Mouse (Mus musculus): ENCODE results near the gene Megf9. TPM values are rescaled to one million over a fixed set of nuclear protein-coding genes. Genes with fewer than 3 reads are reported as not detected.

The Megf9 gene
- polyA plus RNA-seq, 2 experiments = 1.8 to 3.3 TPM

DNA sequence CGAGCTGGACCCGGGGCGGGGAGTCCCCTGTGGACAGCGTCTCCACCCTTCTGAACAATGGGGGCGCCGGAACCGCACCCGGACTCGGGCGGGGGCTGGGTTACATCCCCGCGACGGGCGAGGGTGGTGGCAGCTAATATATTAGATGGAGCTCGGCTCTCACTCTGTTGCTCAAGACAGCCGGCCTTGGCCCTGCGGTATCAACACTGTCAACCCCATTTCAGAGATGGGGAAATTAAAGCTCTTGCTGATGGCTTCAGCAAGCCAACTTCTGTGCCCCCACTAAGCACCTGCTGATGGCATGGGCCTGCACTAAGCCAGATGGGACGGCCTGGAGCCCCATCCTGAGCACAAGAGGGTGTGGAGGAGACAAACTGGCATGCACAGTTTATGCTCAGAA is 494 bp upstream of the Megf9 start:
- H3K27ac ChIP-seq = peak overlapping the region; percentile 24; the same call in 1 of the 2 replicates
- H3K9ac ChIP-seq (replicated peaks) = peak overlapping the region; percentile 86
- peak; percentile 53 for ATAC-seq (ENCODE audit: insufficient read depth)
- peak overlapping the region; percentile 91 for H3K4me2 ChIP-seq (ENCODE audit: low read depth)
- H3K4me3 ChIP-seq (ENCODE audit: insufficient read depth in 1 of 2, low read depth in 2 of 2, low read length in 2 of 2) = peak overlapping the region; percentile 70 to 87
- no peaks in the 10 kb centered on the region for H3K36me3 ChIP-seq (replicated peaks; ENCODE audit: control insufficient read depth, insufficient read depth, low read depth)
- under 1% methylated on average over 18 of the region's 18 CpGs for WGBS (ENCODE audit: insufficient replicate concordance)
- peaks cover 5 to 13% of the 10 kb centered on the region in 2 experiments for H3K4me1 ChIP-seq (replicated peaks; ENCODE audit: control insufficient read depth in 2 of 2, insufficient read depth in 2 of 2, low read length in 1 of 2)
- TF ChIP-seq EP300 (IDR thresholded peaks at IDR 0.05; ENCODE audit: low read depth) (no peak), CTCF (IDR thresholded peaks at IDR 0.05; ENCODE audit: low read depth) (no peak)
- H3K9me3 ChIP-seq (ENCODE audit: control insufficient read depth, low read length) = no peaks in the 10 kb centered on the region
- no peaks in the 10 kb centered on the region for H3K27me3 ChIP-seq (ENCODE audit: control insufficient read depth, insufficient read depth, low read length)
- no peak for DNase-seq (ENCODE audit: low read depth in 3 of 3, low spot score in 3 of 3)

DNA sequence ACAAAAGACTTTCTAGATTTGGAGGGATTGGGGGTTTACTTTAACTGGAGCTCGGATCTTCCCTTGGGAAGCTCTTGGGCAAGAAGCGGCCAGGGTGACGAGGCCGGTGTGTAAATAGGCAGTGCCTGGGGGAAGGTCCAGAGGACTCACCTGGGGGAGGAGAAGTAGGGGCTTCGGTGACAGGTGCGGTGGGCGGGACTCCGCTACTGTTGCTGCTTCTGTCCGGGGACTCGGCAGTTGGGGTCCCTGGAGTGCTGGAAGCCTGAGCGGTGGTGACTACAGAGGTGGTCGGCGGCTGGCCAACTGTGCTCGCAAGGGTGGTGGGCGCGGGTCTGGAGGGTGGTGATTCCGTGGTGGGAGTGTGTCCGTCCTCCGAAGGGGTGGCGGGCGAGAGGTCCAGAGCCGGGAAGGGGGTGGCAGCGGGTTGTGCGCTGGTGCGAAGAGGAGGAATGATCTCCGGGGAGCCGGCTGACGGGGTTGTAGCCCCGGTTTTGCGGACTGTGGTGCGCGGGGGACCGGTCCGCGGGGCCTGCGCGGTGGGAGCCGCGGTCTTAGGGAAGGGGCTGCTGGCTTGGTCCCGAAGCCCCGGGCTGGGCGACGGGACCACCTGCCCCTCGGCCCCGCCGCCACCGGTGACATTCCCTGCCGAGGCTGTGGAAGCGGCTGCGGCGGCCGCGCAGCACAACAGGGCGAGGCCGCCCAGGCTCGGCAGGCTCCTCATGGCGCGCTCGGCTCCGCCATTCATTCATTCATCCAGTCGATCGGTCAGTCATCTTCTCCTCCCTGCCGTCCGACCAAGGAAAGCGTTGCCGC is 511 bp downstream of the Megf9 start:
- WGBS (ENCODE audit: insufficient replicate concordance) = under 1% methylated on average over 57 of the region's 66 CpGs
- H3K9me3 ChIP-seq (ENCODE audit: control insufficient read depth, low read length) = no peaks in the 10 kb centered on the region
- H3K4me3 ChIP-seq (ENCODE audit: insufficient read depth in 1 of 2, low read depth in 2 of 2, low read length in 2 of 2) = peak overlapping the region; percentile 74 to 87
- TF ChIP-seq CTCF (IDR thresholded peaks at IDR 0.05; ENCODE audit: low read depth) (no peak), EP300 (IDR thresholded peaks at IDR 0.05; ENCODE audit: low read depth) (no peak)
- peak overlapping the region; percentile 91 for H3K4me2 ChIP-seq (ENCODE audit: low read depth)
- H3K36me3 ChIP-seq (replicated peaks; ENCODE audit: control insufficient read depth, insufficient read depth, low read depth) = no peaks in the 10 kb centered on the region
- peak; percentile 37 for ATAC-seq (ENCODE audit: insufficient read depth)
- H3K9ac ChIP-seq (replicated peaks) = peak overlapping the region; percentile 86
- no peak for DNase-seq (ENCODE audit: low read depth in 3 of 3, low spot score in 3 of 3)
- peaks cover 5 to 13% of the 10 kb centered on the region in 2 experiments for H3K4me1 ChIP-seq (replicated peaks; ENCODE audit: control insufficient read depth in 2 of 2, insufficient read depth in 2 of 2, low read length in 1 of 2)
- H3K27ac ChIP-seq = peak overlapping the region; percentile 12; the same call in 1 of the 2 replicates
- no peaks in the 10 kb centered on the region for H3K27me3 ChIP-seq (ENCODE audit: control insufficient read depth, insufficient read depth, low read length)

DNA sequence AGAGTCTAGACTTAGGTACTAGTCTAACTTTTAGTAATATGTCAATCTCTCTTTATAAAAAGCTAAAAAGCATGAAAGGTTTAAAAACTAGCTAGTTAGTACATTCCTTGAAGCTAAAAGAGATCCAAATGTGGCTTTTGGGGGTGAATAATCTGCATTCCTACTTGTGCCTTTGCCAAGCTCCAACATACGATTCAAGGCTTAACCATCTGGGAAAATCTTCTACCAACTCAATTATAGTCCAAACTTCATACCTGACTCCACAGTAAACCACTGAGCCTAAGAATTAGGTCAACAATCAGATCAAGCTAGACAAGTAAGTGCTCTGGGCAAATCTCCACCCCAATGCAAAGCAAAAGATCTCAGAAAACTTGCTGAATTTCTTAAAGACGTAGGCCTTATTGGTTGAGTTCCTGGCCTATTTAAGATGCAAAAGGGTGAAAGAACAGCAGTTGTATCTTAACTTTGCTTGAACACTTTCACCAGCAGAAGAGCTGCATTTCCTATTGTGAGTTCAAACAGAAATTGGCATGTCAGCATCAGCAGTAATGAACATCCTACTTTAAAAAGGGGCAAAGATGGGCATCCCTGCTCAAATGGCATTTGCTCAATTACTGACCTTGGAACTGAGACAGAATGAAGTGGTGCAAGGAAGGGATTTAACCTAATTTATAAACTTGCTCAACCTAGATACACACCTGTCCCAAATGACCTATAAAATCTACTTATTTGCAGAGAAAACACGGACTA is 1.6 kb downstream of the Megf9 start:
- Histone ChIP-seq H3K4me1 (replicated peaks; ENCODE audit: control insufficient read depth in 2 of 2, insufficient read depth in 2 of 2, low read length in 1 of 2) (peaks cover 10 to 20% of the 10 kb centered on the region in 2 experiments), H3K27ac (no peak overlapping the region), H3K27me3 (ENCODE audit: control insufficient read depth, insufficient read depth, low read length) (no peaks in the 10 kb centered on the region), H3K4me2 (ENCODE audit: low read depth) (peak overlapping the region; percentile 91), H3K4me3 (ENCODE audit: insufficient read depth in 1 of 2, low read depth in 2 of 2, low read length in 2 of 2) (peak overlapping the region; percentile 74 to 87; a peak in 3 of 4 replicates), H3K36me3 (replicated peaks; ENCODE audit: control insufficient read depth, insufficient read depth, low read depth) (no peaks in the 10 kb centered on the region), H3K9ac (replicated peaks) (0 out of 2 replicates have a peak overlapping the region, but pooled peaks have one; percentile 7), H3K9me3 (ENCODE audit: control insufficient read depth, low read length) (no peaks in the 10 kb centered on the region)
- no peak for ATAC-seq (ENCODE audit: insufficient read depth)
- TF ChIP-seq EP300 (IDR thresholded peaks at IDR 0.05; ENCODE audit: low read depth) (no peak), CTCF (IDR thresholded peaks at IDR 0.05; ENCODE audit: low read depth) (no peak)
- WGBS (ENCODE audit: insufficient replicate concordance) = 72% methylated on average over 3 of the region's 3 CpGs
- no peak for DNase-seq (ENCODE audit: low read depth in 3 of 3, low spot score in 3 of 3)

DNA sequence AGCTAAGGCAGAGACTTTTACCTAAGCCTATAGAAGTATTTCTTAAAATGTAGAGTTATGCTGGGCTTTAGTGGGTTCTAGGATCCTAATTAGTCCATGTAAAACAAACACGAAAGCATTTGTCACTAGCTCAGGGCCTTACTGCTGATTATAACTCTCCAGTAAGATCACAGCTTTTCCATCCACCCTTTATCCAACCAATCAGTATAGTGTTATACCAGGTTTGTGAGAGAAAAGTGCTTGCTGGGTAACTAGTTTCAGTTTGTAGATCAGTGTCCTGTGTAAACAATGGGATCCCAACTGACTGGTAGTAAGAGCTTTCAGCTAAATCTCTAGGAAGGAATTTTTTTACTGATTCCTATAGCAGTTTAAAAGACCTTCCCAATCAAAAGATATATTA is 3.8 kb downstream of the Megf9 start:
- DNase-seq (ENCODE audit: low read depth in 3 of 3, low spot score in 3 of 3) = no peak
- TF ChIP-seq CTCF (IDR thresholded peaks at IDR 0.05; ENCODE audit: low read depth) (no peak), EP300 (IDR thresholded peaks at IDR 0.05; ENCODE audit: low read depth) (no peak)

DNA sequence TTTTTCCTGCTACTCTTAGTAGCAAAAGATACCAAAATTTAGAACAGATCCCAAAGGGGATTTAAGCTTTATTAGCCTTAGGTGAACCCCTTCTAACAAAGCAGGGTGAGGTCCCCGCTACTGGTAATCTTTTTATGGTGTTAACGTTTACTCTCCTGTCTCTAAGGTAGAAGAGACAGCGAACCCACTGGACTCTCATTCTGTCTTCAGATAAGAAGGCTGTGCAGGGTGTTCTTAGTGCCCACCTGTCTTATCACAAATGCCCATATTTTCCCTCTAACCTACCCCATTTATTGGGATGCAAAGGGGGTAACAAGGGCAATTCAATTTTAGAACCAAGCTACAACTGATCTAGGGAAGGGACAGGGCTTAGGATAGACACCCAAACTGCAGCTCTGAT is 6.2 kb downstream of the Megf9 start:
- TF ChIP-seq EP300 (IDR thresholded peaks at IDR 0.05; ENCODE audit: low read depth) (no peak), CTCF (IDR thresholded peaks at IDR 0.05; ENCODE audit: low read depth) (no peak)
- H3K9ac ChIP-seq (replicated peaks) = no peak overlapping the region; the same call in 1 of the 2 replicates

More for the DNA sequence above, 3.8 kb downstream of the Megf9 start:
- 67% methylated on average over 1 of the region's 1 CpGs for WGBS (ENCODE audit: insufficient replicate concordance)
- no peak for ATAC-seq (ENCODE audit: insufficient read depth)
- Histone ChIP-seq H3K36me3 (replicated peaks; ENCODE audit: control insufficient read depth, insufficient read depth, low read depth) (no peaks in the 10 kb centered on the region), H3K9me3 (ENCODE audit: control insufficient read depth, low read length) (no peaks in the 10 kb centered on the region), H3K4me2 (ENCODE audit: low read depth) (peak overlapping the region; percentile 13; the same call in 1 of the 2 replicates), H3K4me1 (replicated peaks; ENCODE audit: control insufficient read depth in 2 of 2, insufficient read depth in 2 of 2, low read length in 1 of 2) (peaks cover 10 to 19% of the 10 kb centered on the region in 2 experiments), H3K27ac (no peak overlapping the region; the same call in 1 of the 2 replicates), H3K4me3 (ENCODE audit: insufficient read depth in 1 of 2, low read depth in 2 of 2, low read length in 2 of 2) (no peak overlapping the region), H3K9ac (replicated peaks) (no peak overlapping the region), H3K27me3 (ENCODE audit: control insufficient read depth, insufficient read depth, low read length) (no peaks in the 10 kb centered on the region)

More for the DNA sequence above, 6.2 kb downstream of the Megf9 start:
- Histone ChIP-seq H3K9me3 (ENCODE audit: control insufficient read depth, low read length) (no peaks in the 10 kb centered on the region), H3K4me2 (ENCODE audit: low read depth) (no peak overlapping the region), H3K36me3 (replicated peaks; ENCODE audit: control insufficient read depth, insufficient read depth, low read depth) (no peaks in the 10 kb centered on the region), H3K27me3 (ENCODE audit: control insufficient read depth, insufficient read depth, low read length) (no peaks in the 10 kb centered on the region), H3K4me1 (replicated peaks; ENCODE audit: control insufficient read depth in 2 of 2, insufficient read depth in 2 of 2, low read length in 1 of 2) (peaks cover 8 to 11% of the 10 kb centered on the region in 2 experiments), H3K27ac (no peak overlapping the region), H3K4me3 (ENCODE audit: insufficient read depth in 1 of 2, low read depth in 2 of 2, low read length in 2 of 2) (no peak overlapping the region)
- WGBS (ENCODE audit: insufficient replicate concordance) = 15% methylated on average over 3 of the region's 3 CpGs
- DNase-seq (ENCODE audit: low read depth in 3 of 3, low spot score in 3 of 3) (peak in 1 of 3 experiments; percentile 40), ATAC-seq (ENCODE audit: insufficient read depth) (peak; percentile 67)

Data from liver, embryonic 14.5 days (tissue).